Mouse (Mus musculus) neutrophil, adult 65 days (primary cell): ENCODE data around the gene Gm7995. TPM values are rescaled to one million over a fixed set of nuclear protein-coding genes. Genes with fewer than 3 reads are reported as not detected.

Source experiments
- total RNA-seq: library from RNA; stranded (reverse); gene quantifications from 2 replicates; pipeline ENCODE4 v1.2.4, GENCODE M21; 2023

The Gm7995 gene
- total RNA-seq, result not detected in 2 replicates

GRCm38 (mm10) chr14:42309910-42310309 lies at the start of gene Gm7995:
Gm7995 (plus strand) TSS chr14:42310210.

DNA sequence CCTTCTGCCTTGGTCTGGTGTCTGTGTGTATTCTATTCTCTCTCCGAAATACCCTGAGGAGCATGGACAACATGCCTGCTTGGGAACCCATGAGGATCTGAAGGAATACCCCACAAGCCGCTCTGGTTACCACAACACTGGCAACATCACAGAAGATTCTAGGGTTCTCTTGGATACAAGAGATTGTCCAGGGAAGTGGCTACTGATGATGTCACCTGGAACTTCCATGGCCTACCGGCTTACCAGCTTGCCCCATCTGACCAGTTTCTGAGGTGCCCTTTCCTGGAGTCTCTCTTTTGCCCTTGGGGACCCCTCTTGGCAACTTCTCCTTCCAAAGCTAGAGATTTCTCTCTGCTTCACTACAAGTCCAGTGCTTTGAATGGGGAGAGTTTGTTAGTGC lies 12.8 kb upstream of the Gm7995 start, which contains the start of gene Gm9611:
Gm9611 (minus strand) TSS at position 101 of the 400 bp plus-strand sequence.

Other genes with a start within 250 kb of the Gm7995 start
- not detected in 2 replicates for gene Gm7951, start 192.8 kb upstream of the Gm7995 start, total RNA-seq
- gene Gm17027, start 147.6 kb upstream of the Gm7995 start, total RNA-seq, result not detected in 2 replicates
- not detected in 2 replicates for gene Gm3573, start 119.4 kb upstream of the Gm7995 start, total RNA-seq
- not detected in 2 replicates for gene Gm17026, start 50.2 kb upstream of the Gm7995 start, total RNA-seq
- not detected in 2 replicates for gene Gm9611, start 12.9 kb upstream of the Gm7995 start, total RNA-seq
- not detected in 2 replicates for gene Gm8005, start 129.5 kb downstream of the Gm7995 start, total RNA-seq
- gene Gm8011, start 153.7 kb downstream of the Gm7995 start, total RNA-seq, result not detected in 2 replicates
- gene Gm8020, start 192.1 kb downstream of the Gm7995 start, total RNA-seq, result not detected in 2 replicates
- gene Gm8024, start 214.1 kb downstream of the Gm7995 start, total RNA-seq, result not detected in 2 replicates